Mouse (Mus musculus): ENCODE results near the gene Camta1. TPM values are rescaled to one million over a fixed set of nuclear protein-coding genes. Genes with fewer than 3 reads are reported as not detected.

Gene Camta1
- polyA plus RNA-seq, 1 experiment from 2014 or later, result 122 TPM

GRCm38 (mm10) chr4:151154306-151154705, 707.4 kb downstream of the Camta1 start:
- WGBS, result 56% methylated on average over 4 of the region's 4 CpGs
- H3K27me3 ChIP-seq (ENCODE audit: poor library complexity, severe bottlenecking), result peaks cover 18% of the 10 kb centered on the region; the same call in 1 of the 2 replicates
- H3K27ac ChIP-seq, result peak overlapping the region; percentile 40; the same call in 1 of the 2 replicates
- DNase-seq (ENCODE audit: extremely low spot score, low spot score), result no peak
- H3K9me3 ChIP-seq, result no peaks in the 10 kb centered on the region
- H3K4me1 ChIP-seq, result peaks cover 50% of the 10 kb centered on the region
- no peaks in the 10 kb centered on the region for H3K36me3 ChIP-seq (replicated peaks)
- H3K4me3 ChIP-seq, result no peak overlapping the region

- H3K27me3 ChIP-seq (ENCODE audit: poor library complexity, severe bottlenecking), result peaks cover 31% of the 10 kb centered on the region
- H3K27ac ChIP-seq, result peak overlapping the region; percentile 44
- no peaks in the 10 kb centered on the region for H3K36me3 ChIP-seq (replicated peaks)
- WGBS, result 79% methylated on average over 6 of the region's 6 CpGs
- H3K4me1 ChIP-seq, result peaks cover 62% of the 10 kb centered on the region
- H3K4me3 ChIP-seq, result no peak overlapping the region
- H3K9me3 ChIP-seq, result no peaks in the 10 kb centered on the region
- DNase-seq (ENCODE audit: extremely low spot score, low spot score), result no peak
Measured at GRCm38 (mm10) chr4:151152010-151152409, 709.7 kb downstream of the Camta1 start.

GRCm38 (mm10) chr4:151150842-151151241, 710.8 kb downstream of the Camta1 start:
- Histone ChIP-seq H3K4me1 (peaks cover 69% of the 10 kb centered on the region), H3K4me3 (no peak overlapping the region), H3K36me3 (replicated peaks) (no peaks in the 10 kb centered on the region), H3K27ac (0 out of 2 replicates have a peak overlapping the region, but pooled peaks have one; percentile 21), H3K9me3 (no peaks in the 10 kb centered on the region), H3K27me3 (ENCODE audit: poor library complexity, severe bottlenecking) (peaks cover 33% of the 10 kb centered on the region)
- DNase-seq (ENCODE audit: extremely low spot score, low spot score), result no peak
- WGBS, result 86% methylated on average over 11 of the region's 11 CpGs

DNA sequence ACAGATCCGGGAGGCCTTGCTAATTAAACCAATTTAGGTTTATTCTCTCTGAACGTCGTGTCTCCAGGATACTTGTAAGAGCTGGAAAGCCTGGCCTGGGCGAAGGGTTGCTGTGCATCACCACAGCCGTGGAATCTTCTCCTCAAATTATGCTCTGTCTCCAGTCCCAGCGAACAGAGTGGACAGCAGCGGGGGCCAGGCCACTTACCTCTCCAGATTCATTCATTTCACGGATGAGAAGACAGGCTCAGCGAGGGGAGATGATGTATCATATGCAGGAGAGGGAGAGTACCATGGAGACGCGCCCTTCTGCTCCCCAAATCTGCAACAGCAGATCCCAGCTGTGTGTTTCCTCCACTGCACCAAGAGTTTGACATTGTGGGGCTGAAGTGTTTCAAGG, 711.6 kb downstream of the Camta1 start:
- no peak for DNase-seq (ENCODE audit: extremely low spot score, low spot score)
- Histone ChIP-seq H3K36me3 (replicated peaks) (no peaks in the 10 kb centered on the region), H3K4me3 (no peak overlapping the region), H3K27me3 (ENCODE audit: poor library complexity, severe bottlenecking) (peaks cover 25% of the 10 kb centered on the region), H3K4me1 (peaks cover 69% of the 10 kb centered on the region), H3K9me3 (peaks cover 2% of the 10 kb centered on the region; the same call in 1 of the 2 replicates), H3K27ac (no peak overlapping the region)
- WGBS, result 77% methylated on average over 11 of the region's 11 CpGs

DNA sequence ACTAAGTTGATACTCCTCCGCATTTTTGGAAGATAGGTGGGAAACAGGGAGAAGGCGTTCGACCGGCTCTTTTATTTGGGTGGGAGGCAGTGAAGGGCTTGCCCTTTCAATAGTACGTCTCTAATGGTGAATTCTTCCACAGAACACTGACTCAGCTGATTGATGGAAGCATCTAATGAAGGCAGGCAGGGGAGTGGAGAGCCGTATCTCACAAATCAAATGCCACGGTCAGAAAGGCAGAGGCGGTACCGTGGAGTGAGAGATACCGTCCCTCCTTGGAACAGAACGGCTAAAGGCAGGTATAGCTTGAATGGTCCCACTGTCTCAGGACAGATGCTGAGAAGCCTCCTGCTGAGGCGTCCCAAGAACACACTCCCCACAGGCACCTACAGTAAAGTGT, 714.1 kb downstream of the Camta1 start:
- no peak overlapping the region for H3K27ac ChIP-seq
- H3K9me3 ChIP-seq, result peaks cover 18% of the 10 kb centered on the region
- H3K4me3 ChIP-seq, result no peak overlapping the region
- peaks cover 5% of the 10 kb centered on the region; the same call in 1 of the 2 replicates for H3K36me3 ChIP-seq (replicated peaks)
- DNase-seq (ENCODE audit: extremely low spot score, low spot score), result no peak
- 31% methylated on average over 12 of the region's 12 CpGs for WGBS
- peaks cover 25% of the 10 kb centered on the region for H3K27me3 ChIP-seq (ENCODE audit: poor library complexity, severe bottlenecking)
- peaks cover 45% of the 10 kb centered on the region for H3K4me1 ChIP-seq

DNA sequence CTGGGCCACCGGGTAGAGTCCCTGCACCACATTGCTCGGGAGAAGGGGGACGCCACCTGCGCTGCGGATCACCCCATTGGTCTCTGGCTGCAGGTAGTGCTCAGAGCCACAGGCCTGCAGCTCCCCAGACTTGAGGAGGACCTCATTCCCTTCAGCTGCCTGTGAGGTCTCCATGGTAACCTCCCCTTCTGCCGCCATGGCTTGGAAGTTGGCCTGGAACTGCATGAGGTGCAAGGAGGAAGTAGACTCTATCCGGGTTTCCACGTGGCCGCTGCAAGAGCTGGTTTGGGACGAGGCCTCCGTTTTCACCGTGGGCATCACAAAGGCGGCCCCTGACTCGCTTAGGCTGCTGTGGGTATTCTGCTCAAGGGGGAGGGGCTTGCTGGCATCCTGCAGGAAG, 717.6 kb downstream of the Camta1 start:
- DNase-seq (ENCODE audit: extremely low spot score, low spot score), result no peak
- Histone ChIP-seq H3K36me3 (replicated peaks) (peaks cover 5% of the 10 kb centered on the region; the same call in 1 of the 2 replicates), H3K9me3 (peaks cover 18% of the 10 kb centered on the region), H3K4me1 (peaks cover 49% of the 10 kb centered on the region), H3K27me3 (ENCODE audit: poor library complexity, severe bottlenecking) (peaks cover 41% of the 10 kb centered on the region), H3K4me3 (no peak overlapping the region), H3K27ac (no peak overlapping the region)
- 89% methylated on average over 14 of the region's 14 CpGs for WGBS

GRCm38 (mm10) chr4:151141196-151141880, 720.3 kb downstream of the Camta1 start:
- peak; percentile 97 for DNase-seq (ENCODE audit: extremely low spot score, low spot score)
- Histone ChIP-seq H3K9me3 (peaks cover 18% of the 10 kb centered on the region), H3K27me3 (ENCODE audit: poor library complexity, severe bottlenecking) (peaks cover 41% of the 10 kb centered on the region), H3K4me1 (peaks cover 47% of the 10 kb centered on the region), H3K27ac (peak overlapping the region; percentile 88), H3K36me3 (replicated peaks) (peaks cover 5% of the 10 kb centered on the region; the same call in 1 of the 2 replicates), H3K4me3 (peak overlapping the region; percentile 42)
- 8% methylated on average over 13 of the region's 13 CpGs for WGBS

GRCm38 (mm10) chr4:151140368-151140982, 721.2 kb downstream of the Camta1 start:
- WGBS, result 9% methylated on average over 19 of the region's 20 CpGs
- H3K27ac ChIP-seq, result peak overlapping the region; percentile 88
- peaks cover 18% of the 10 kb centered on the region for H3K9me3 ChIP-seq
- H3K4me3 ChIP-seq, result peak overlapping the region; percentile 42
- peaks cover 46% of the 10 kb centered on the region for H3K4me1 ChIP-seq
- H3K27me3 ChIP-seq (ENCODE audit: poor library complexity, severe bottlenecking), result peaks cover 45% of the 10 kb centered on the region
- peak; percentile 95 for DNase-seq (ENCODE audit: extremely low spot score, low spot score)
- H3K36me3 ChIP-seq (replicated peaks), result peaks cover 5% of the 10 kb centered on the region; the same call in 1 of the 2 replicates

DNA sequence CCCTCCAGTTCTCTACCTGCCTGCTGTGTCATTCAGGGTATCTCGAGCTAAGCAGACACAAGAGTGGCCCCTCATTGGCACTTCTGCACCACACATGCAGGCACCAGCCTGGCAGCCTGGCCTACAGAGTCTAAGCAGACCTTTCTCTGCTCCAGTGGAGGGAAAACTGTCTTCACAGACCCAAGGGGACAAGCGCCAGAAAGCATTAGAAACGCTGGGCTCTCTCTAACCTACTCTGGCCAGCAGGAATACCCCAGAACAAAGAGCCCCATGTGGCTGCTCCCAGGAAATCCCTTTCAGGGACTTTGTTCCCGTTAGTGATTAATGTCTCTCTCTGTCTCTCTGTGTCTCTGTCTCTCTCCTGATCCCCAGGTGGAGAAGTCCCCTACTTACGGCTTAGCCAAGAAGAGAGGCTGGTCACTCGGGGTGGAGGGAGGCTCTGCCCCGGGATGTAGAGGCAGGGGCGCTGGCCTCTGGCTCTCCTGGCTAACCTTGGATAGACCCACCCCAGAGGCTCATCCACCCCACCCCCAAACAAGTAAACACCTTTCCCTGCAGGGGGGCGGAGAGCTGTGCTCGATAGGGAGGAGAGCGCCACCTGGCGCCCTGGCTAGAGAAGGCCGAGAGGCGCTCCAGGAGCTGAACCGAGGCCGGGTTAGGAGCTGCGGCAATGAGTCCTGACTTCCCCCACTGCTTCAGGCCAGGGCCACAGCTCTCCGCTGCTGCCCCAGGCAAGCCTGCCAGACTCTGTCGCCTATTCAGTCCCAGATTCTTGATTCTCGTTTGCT, 722.4 kb downstream of the Camta1 start:
- peaks cover 45% of the 10 kb centered on the region for H3K27me3 ChIP-seq (ENCODE audit: poor library complexity, severe bottlenecking)
- 3% methylated on average over 20 of the region's 20 CpGs for WGBS
- peaks cover 7% of the 10 kb centered on the region for H3K9me3 ChIP-seq
- H3K27ac ChIP-seq, result peak overlapping the region; percentile 88
- H3K4me3 ChIP-seq, result peak overlapping the region; percentile 42
- peaks cover 46% of the 10 kb centered on the region for H3K4me1 ChIP-seq
- H3K36me3 ChIP-seq (replicated peaks), result peaks cover 5% of the 10 kb centered on the region; the same call in 1 of the 2 replicates
- DNase-seq (ENCODE audit: extremely low spot score, low spot score), result peak; percentile 86

DNA sequence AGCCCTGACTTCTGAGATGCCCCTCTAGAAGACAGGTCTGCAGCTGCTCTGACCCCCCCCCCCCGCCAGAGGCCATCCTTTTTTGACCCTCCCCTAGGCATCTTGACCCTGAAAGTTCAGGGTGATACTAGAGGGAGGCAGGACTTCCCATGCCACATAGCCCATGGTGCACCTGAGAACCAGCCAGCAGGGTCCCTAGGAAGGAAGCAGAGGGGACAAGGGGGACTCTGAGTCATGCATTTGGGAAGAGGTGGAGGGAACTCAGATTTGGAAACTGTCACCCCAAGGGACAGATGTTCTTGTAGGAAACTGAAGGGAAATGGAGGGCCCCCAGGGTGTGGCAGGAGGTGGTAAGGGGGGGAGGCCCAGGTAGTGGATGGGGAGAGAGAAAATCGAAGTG, 723.1 kb downstream of the Camta1 start:
- Histone ChIP-seq H3K4me3 (peak overlapping the region; percentile 42; the same call in 1 of the 2 replicates), H3K27ac (peak overlapping the region; percentile 88)

GRCm38 (mm10) chr4:151138135-151138534, 723.5 kb downstream of the Camta1 start:
- H3K4me3 ChIP-seq, result peak overlapping the region; percentile 42; the same call in 1 of the 2 replicates
- H3K36me3 ChIP-seq (replicated peaks), result no peaks in the 10 kb centered on the region
- peak overlapping the region; percentile 88 for H3K27ac ChIP-seq
- H3K9me3 ChIP-seq, result no peaks in the 10 kb centered on the region
- H3K27me3 ChIP-seq (ENCODE audit: poor library complexity, severe bottlenecking), result peaks cover 45% of the 10 kb centered on the region
- H3K4me1 ChIP-seq, result peaks cover 46% of the 10 kb centered on the region
- WGBS, result 42% methylated on average over 10 of the region's 10 CpGs
- no peak for DNase-seq (ENCODE audit: extremely low spot score, low spot score)

More for the DNA sequence above, 723.1 kb downstream of the Camta1 start:
- no peaks in the 10 kb centered on the region for H3K36me3 ChIP-seq (replicated peaks)
- peaks cover under 1% of the 10 kb centered on the region; the same call in 1 of the 2 replicates for H3K9me3 ChIP-seq
- WGBS, result 22% methylated on average over 2 of the region's 2 CpGs
- no peak for DNase-seq (ENCODE audit: extremely low spot score, low spot score)
- H3K27me3 ChIP-seq (ENCODE audit: poor library complexity, severe bottlenecking), result peaks cover 45% of the 10 kb centered on the region
- H3K4me1 ChIP-seq, result peaks cover 46% of the 10 kb centered on the region

GRCm38 (mm10) chr4:151137701-151138100, 724.0 kb downstream of the Camta1 start:
- Histone ChIP-seq H3K9me3 (no peaks in the 10 kb centered on the region), H3K27me3 (ENCODE audit: poor library complexity, severe bottlenecking) (peaks cover 45% of the 10 kb centered on the region), H3K36me3 (replicated peaks) (no peaks in the 10 kb centered on the region), H3K4me1 (peaks cover 46% of the 10 kb centered on the region), H3K4me3 (no peak overlapping the region; the same call in 1 of the 2 replicates), H3K27ac (peak overlapping the region; percentile 88; the same call in 1 of the 2 replicates)
- no peak for DNase-seq (ENCODE audit: extremely low spot score, low spot score)
- 65% methylated on average over 5 of the region's 5 CpGs for WGBS
